Mouse (Mus musculus): ENCODE results near the gene Dcdc2c.

DNA sequence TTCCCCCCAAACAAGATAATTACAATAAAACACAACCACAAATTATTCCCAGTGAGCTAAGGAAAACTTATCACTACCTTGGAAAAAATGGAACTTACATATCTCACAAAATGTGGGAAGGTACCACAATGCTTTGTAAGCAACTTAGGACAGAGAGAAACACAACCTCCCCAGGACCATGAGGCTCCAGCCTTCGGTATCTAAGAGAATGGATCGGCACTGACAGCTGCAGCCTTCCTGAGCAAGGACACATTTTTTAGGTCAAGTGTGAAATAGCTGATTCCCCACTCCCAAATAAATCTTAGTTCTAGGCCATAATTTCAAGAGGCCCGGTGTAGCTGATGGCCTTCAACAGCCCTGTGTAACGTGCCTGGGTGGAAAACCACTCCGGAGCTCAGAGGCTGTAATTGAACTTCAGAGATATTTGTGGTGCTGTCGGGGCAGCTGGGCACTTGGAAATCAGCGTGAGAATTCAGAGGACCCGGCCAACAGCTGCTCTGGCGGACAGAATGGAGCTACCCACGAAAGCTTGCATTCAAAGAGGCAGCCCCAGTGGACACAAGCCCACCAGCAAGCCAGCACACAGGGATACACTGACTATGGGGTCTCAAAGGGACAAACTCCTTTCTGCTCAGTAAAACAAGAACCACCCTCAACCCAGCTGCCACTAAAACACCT, 69.6 kb downstream of the Dcdc2c start:
- TF ChIP-seq CTCF (IDR thresholded peaks at IDR 0.05; ENCODE audit: low read depth, low read length) = no peak
- no peak for TF ChIP-seq POLR2A (IDR thresholded peaks at IDR 0.05; ENCODE audit: extremely low read depth, insufficient read depth, low read length)
